Mouse (Mus musculus) cerebellum, adult 9-11 months (tissue): ENCODE data around the gene Fam155a.

ENCODE experiments used
- DNase-seq: peaks from one replicate; pipeline ENCODE4 v3.0.0; 2022

Fam155a gene

GRCm38 (mm10) chr8:9252991-9253390 lies 518.0 kb downstream of the Fam155a start:
- no peak for DNase-seq

- no peak for DNase-seq
Measured at GRCm38 (mm10) chr8:9248109-9248821, 522.7 kb downstream of the Fam155a start.

GRCm38 (mm10) chr8:9245994-9246393 lies 525.0 kb downstream of the Fam155a start:
- peak; percentile 91 for DNase-seq

- DNase-seq: no peak
Measured at GRCm38 (mm10) chr8:9240996-9241395, 530.0 kb downstream of the Fam155a start.

GRCm38 (mm10) chr8:9239741-9240140 lies 531.2 kb downstream of the Fam155a start:
- DNase-seq: no peak

- DNase-seq: no peak
Measured at GRCm38 (mm10) chr8:9238974-9239373, 532.0 kb downstream of the Fam155a start.

GRCm38 (mm10) chr8:9233326-9233919 lies 537.5 kb downstream of the Fam155a start:
- peak; percentile 82 for DNase-seq

- DNase-seq: peak; percentile 66
Measured at GRCm38 (mm10) chr8:9227779-9228464, 543.0 kb downstream of the Fam155a start.

- no peak for DNase-seq
Measured at GRCm38 (mm10) chr8:9226767-9227166, 544.2 kb downstream of the Fam155a start.

GRCm38 (mm10) chr8:9211751-9212150 lies 559.2 kb downstream of the Fam155a start:
- DNase-seq: no peak

GRCm38 (mm10) chr8:9207505-9208051 lies 563.4 kb downstream of the Fam155a start:
- DNase-seq: no peak

- no peak for DNase-seq
Measured at GRCm38 (mm10) chr8:9204345-9205067, 566.5 kb downstream of the Fam155a start.

- no peak for DNase-seq
Measured at GRCm38 (mm10) chr8:9200099-9200498, 570.9 kb downstream of the Fam155a start.

- no peak for DNase-seq
Measured at GRCm38 (mm10) chr8:9191682-9192081, 579.3 kb downstream of the Fam155a start.

GRCm38 (mm10) chr8:9188616-9189015 lies 582.3 kb downstream of the Fam155a start:
- no peak for DNase-seq

GRCm38 (mm10) chr8:9185200-9185599 lies 585.8 kb downstream of the Fam155a start:
- DNase-seq: no peak

GRCm38 (mm10) chr8:9182461-9182860 lies 588.5 kb downstream of the Fam155a start:
- DNase-seq: no peak

GRCm38 (mm10) chr8:9180686-9181315 lies 590.2 kb downstream of the Fam155a start:
- DNase-seq: no peak

GRCm38 (mm10) chr8:9176974-9177373 lies 594.0 kb downstream of the Fam155a start:
- no peak for DNase-seq

- no peak for DNase-seq
Measured at GRCm38 (mm10) chr8:9174865-9175565, 595.9 kb downstream of the Fam155a start.

- DNase-seq: no peak
Measured at GRCm38 (mm10) chr8:9171848-9172247, 599.1 kb downstream of the Fam155a start.

GRCm38 (mm10) chr8:9167995-9168394 lies 603.0 kb downstream of the Fam155a start:
- no peak for DNase-seq
